Mouse (Mus musculus): Measurements from ENCODE around the gene Tada2a.

GRCm38 (mm10) chr11:84080327-84080726, 49.1 kb downstream of the Tada2a start:
- no peak for TF ChIP-seq CTCF (IDR thresholded peaks at IDR 0.05; ENCODE audit: control insufficient read depth, insufficient read depth, insufficient read length)
- peak; percentile 61 for TF ChIP-seq MYOD1 (IDR thresholded peaks at IDR 0.05; ENCODE audit: control insufficient read depth, insufficient read length, low read depth)
